Mouse (Mus musculus) forebrain, embryonic 12.5 days (tissue): ENCODE measurements around the gene Emc9. TPM values are rescaled to one million over a fixed set of nuclear protein-coding genes. Genes with fewer than 3 reads are reported as not detected.

ENCODE experiments used
- ATAC-seq: fragments of 200-750 bp; cut with Nextera tagmentation; 2 replicates; pipeline ENCODE4 v1.8.0; 2017; ENCODE audit warnings: moderate TSS enrichment; ENCODE audit not compliant: low FRiP score
- H3K27ac ChIP-seq: fragments of 300-500 bp; sonication (generic); 2 replicates; pipeline ENCODE4 v1.5.1; 2016; ENCODE audit warnings: mild to moderate bottlenecking
- H3K27me3 ChIP-seq: fragments of 300-500 bp; sonication (generic); 2 replicates; pipeline ENCODE4 v1.6.1; 2016; ENCODE audit warnings: mild to moderate bottlenecking
- H3K36me3 ChIP-seq: fragments of 300-500 bp; sonication (generic); replicated peaks from 2 replicates; pipeline ENCODE4 v1.6.1; 2016; ENCODE audit warnings: mild to moderate bottlenecking
- H3K4me1 ChIP-seq: fragments of 300-500 bp; sonication (generic); 2 replicates; pipeline ENCODE4 v1.6.1; 2016
- H3K4me2 ChIP-seq: fragments of 300-500 bp; sonication (generic); 2 replicates; pipeline ENCODE4 v1.6.1; 2016; ENCODE audit warnings: mild to moderate bottlenecking, moderate library complexity
- H3K4me3 ChIP-seq: fragments of 300-500 bp; sonication (generic); replicated peaks from 2 replicates; pipeline ENCODE4 v1.5.1; 2016; ENCODE audit warnings: mild to moderate bottlenecking
- H3K9ac ChIP-seq: fragments of 300-500 bp; sonication (generic); 2 replicates; pipeline ENCODE4 v1.6.1; 2016; ENCODE audit warnings: mild to moderate bottlenecking
- H3K9me3 ChIP-seq: fragments of 300-500 bp; sonication (generic); 2 replicates; pipeline ENCODE4 v1.6.1; 2016
- WGBS: fragments of 180-500 bp; shearing (Covaris S2); methylation state at CpG from one replicate; pipeline ENCODE4 v1.1.7; 2016; 5-methylcytosine and 5-hydroxymethylcytosine counted together
- polyA plus RNA-seq: library from polyadenylated mRNA; unstranded; fragments of >200 nt; fragmentation: Nextera tagmentation; extraction: Ambion mirVana; gene quantifications from 2 replicates; pipeline ENCODE4 v1.2.1, GENCODE M21; 2016

The Emc9 gene
- 3.7 and 6.0 TPM in 2 replicates for polyA plus RNA-seq

GRCm38 (mm10) chr14:55584702-55585565 is at the start of gene Emc9:
Gene Emc9, minus strand, starts transcription at chr14:55585302.
- peaks cover 24% of the 10 kb centered on the region for H3K36me3 ChIP-seq
- H3K9me3 ChIP-seq, result no peaks in the 10 kb centered on the region
- peak within 1 kb of the TSS; percentile 41 for H3K4me3 ChIP-seq
- H3K4me2 ChIP-seq, result peak within 1 kb of the TSS; percentile 68
- H3K9ac ChIP-seq, result peak within 1 kb of the TSS; percentile 58
- ATAC-seq, result peak; percentile 51
- H3K4me1 ChIP-seq, result peaks cover 13% of the 10 kb centered on the region
- WGBS, result 3% methylated on average over 43 of the region's 43 CpGs
- peaks cover 9% of the 10 kb centered on the region; the same call in 1 of the 2 replicates for H3K27me3 ChIP-seq
- H3K27ac ChIP-seq, result no peak within 1 kb of the TSS

- H3K9me3 ChIP-seq, result no peaks in the 10 kb centered on the region
- H3K4me1 ChIP-seq, result peaks cover 4% of the 10 kb centered on the region; the same call in 1 of the 2 replicates
- no peak overlapping the region for H3K4me3 ChIP-seq
- no peak overlapping the region for H3K9ac ChIP-seq
- H3K27ac ChIP-seq, result no peak overlapping the region
- 59% methylated on average over 5 of the region's 5 CpGs for whole genome bisulfite sequencing
- H3K36me3 ChIP-seq, result peaks cover 99% of the 10 kb centered on the region
- no peak for ATAC-seq
- H3K27me3 ChIP-seq, result no peaks in the 10 kb centered on the region
- H3K4me2 ChIP-seq, result no peak overlapping the region
Observed at GRCm38 (mm10) chr14:55629312-55629711, 44.2 kb upstream of the Emc9 start.

- H3K4me2 ChIP-seq, result no peak overlapping the region
- WGBS, result 93% methylated on average over 27 of the region's 27 CpGs
- no peaks in the 10 kb centered on the region for H3K27me3 ChIP-seq
- ATAC-seq, result no peak
- no peak overlapping the region for H3K9ac ChIP-seq
- no peaks in the 10 kb centered on the region for H3K9me3 ChIP-seq
- no peak overlapping the region for H3K4me3 ChIP-seq
- peaks cover 94% of the 10 kb centered on the region for H3K36me3 ChIP-seq
- no peaks in the 10 kb centered on the region for H3K4me1 ChIP-seq
- no peak overlapping the region for H3K27ac ChIP-seq
Observed at GRCm38 (mm10) chr14:55628077-55628827, 43.1 kb upstream of the Emc9 start.

GRCm38 (mm10) chr14:55618486-55619195 is 33.5 kb upstream of the Emc9 start:
- Histone ChIP-seq H3K4me1 (0 out of 2 replicates have a peak, but pooled peaks cover 2% of the 10 kb centered on the region), H3K9ac (0 out of 2 replicates have a peak overlapping the region, but pooled peaks have one; percentile 18), H3K27ac (no peak overlapping the region), H3K36me3 (no peaks in the 10 kb centered on the region), H3K27me3 (0 out of 2 replicates have a peak, but pooled peaks cover 2% of the 10 kb centered on the region), H3K4me2 (peak overlapping the region; percentile 35), H3K4me3 (peak overlapping the region; percentile 19), H3K9me3 (no peaks in the 10 kb centered on the region)
- 59% methylated on average over 22 of the region's 22 CpGs for WGBS
- ATAC-seq, result no peak

GRCm38 (mm10) chr14:55617822-55618221 is 32.7 kb upstream of the Emc9 start, which contains the start of gene Rec8:
Gene Rec8, plus strand, starts transcription at chr14:55618037.
- ATAC-seq, result peak; percentile 72
- 0 out of 2 replicates have a peak, but pooled peaks cover 2% of the 10 kb centered on the region for H3K4me1 ChIP-seq
- no peak within 1 kb of the TSS for H3K27ac ChIP-seq
- H3K9me3 ChIP-seq, result no peaks in the 10 kb centered on the region
- H3K4me2 ChIP-seq, result peak within 1 kb of the TSS; percentile 35
- H3K4me3 ChIP-seq, result peak within 1 kb of the TSS; percentile 19
- H3K9ac ChIP-seq, result 0 out of 2 replicates have a peak within 1 kb of the TSS, but pooled peaks have one; percentile 18
- 29% methylated on average over 21 of the region's 21 CpGs for WGBS
- H3K36me3 ChIP-seq, result no peaks in the 10 kb centered on the region
- H3K27me3 ChIP-seq, result 0 out of 2 replicates have a peak, but pooled peaks cover 2% of the 10 kb centered on the region

GRCm38 (mm10) chr14:55616844-55617243 is 31.7 kb upstream of the Emc9 start:
- Histone ChIP-seq H3K36me3 (no peaks in the 10 kb centered on the region), H3K4me2 (no peak overlapping the region), H3K27me3 (0 out of 2 replicates have a peak, but pooled peaks cover 2% of the 10 kb centered on the region), H3K4me1 (0 out of 2 replicates have a peak, but pooled peaks cover 2% of the 10 kb centered on the region), H3K4me3 (no peak overlapping the region), H3K9me3 (no peaks in the 10 kb centered on the region), H3K9ac (no peak overlapping the region), H3K27ac (no peak overlapping the region)
- no peak for ATAC-seq
- 89% methylated on average over 2 of the region's 2 CpGs for WGBS

GRCm38 (mm10) chr14:55615876-55616275 is 30.8 kb upstream of the Emc9 start:
- no peaks in the 10 kb centered on the region for H3K36me3 ChIP-seq
- H3K4me1 ChIP-seq, result 0 out of 2 replicates have a peak, but pooled peaks cover 2% of the 10 kb centered on the region
- H3K9ac ChIP-seq, result no peak overlapping the region
- no peak overlapping the region for H3K4me2 ChIP-seq
- no peak for ATAC-seq
- no peak overlapping the region for H3K27ac ChIP-seq
- H3K27me3 ChIP-seq, result 0 out of 2 replicates have a peak, but pooled peaks cover 2% of the 10 kb centered on the region
- no peak overlapping the region for H3K4me3 ChIP-seq
- no peaks in the 10 kb centered on the region for H3K9me3 ChIP-seq
- WGBS, result 50% methylated on average over 2 of the region's 2 CpGs

- no peak for ATAC-seq
- Histone ChIP-seq H3K9me3 (no peaks in the 10 kb centered on the region), H3K27me3 (0 out of 2 replicates have a peak, but pooled peaks cover 2% of the 10 kb centered on the region), H3K4me1 (0 out of 2 replicates have a peak, but pooled peaks cover 2% of the 10 kb centered on the region), H3K36me3 (peaks cover 3% of the 10 kb centered on the region; the same call in 1 of the 2 replicates), H3K4me3 (no peak overlapping the region), H3K9ac (no peak overlapping the region), H3K4me2 (no peak overlapping the region), H3K27ac (no peak overlapping the region)
- 86% methylated on average over 7 of the region's 7 CpGs for WGBS
Observed at GRCm38 (mm10) chr14:55614565-55615178, 29.6 kb upstream of the Emc9 start.

GRCm38 (mm10) chr14:55613346-55613745 is 28.2 kb upstream of the Emc9 start:
- Histone ChIP-seq H3K4me3 (no peak overlapping the region), H3K9me3 (no peaks in the 10 kb centered on the region), H3K4me2 (no peak overlapping the region), H3K27me3 (0 out of 2 replicates have a peak, but pooled peaks cover 2% of the 10 kb centered on the region), H3K9ac (no peak overlapping the region), H3K36me3 (peaks cover 16% of the 10 kb centered on the region), H3K4me1 (no peaks in the 10 kb centered on the region), H3K27ac (no peak overlapping the region)
- WGBS, result 74% methylated on average over 6 of the region's 6 CpGs
- no peak for ATAC-seq

- Histone ChIP-seq H3K27ac (no peak overlapping the region), H3K4me3 (no peak overlapping the region), H3K9ac (no peak overlapping the region), H3K27me3 (no peaks in the 10 kb centered on the region), H3K4me2 (no peak overlapping the region), H3K4me1 (peaks cover 11% of the 10 kb centered on the region), H3K36me3 (peaks cover 50% of the 10 kb centered on the region), H3K9me3 (no peaks in the 10 kb centered on the region)
- ATAC-seq, result no peak
- 95% methylated on average over 6 of the region's 6 CpGs for WGBS
Observed at GRCm38 (mm10) chr14:55608339-55608738, 23.2 kb upstream of the Emc9 start.

- Histone ChIP-seq H3K4me1 (peaks cover 12% of the 10 kb centered on the region), H3K27me3 (no peaks in the 10 kb centered on the region), H3K9me3 (no peaks in the 10 kb centered on the region), H3K4me2 (no peak overlapping the region), H3K9ac (no peak overlapping the region), H3K4me3 (no peak overlapping the region), H3K27ac (no peak overlapping the region), H3K36me3 (peaks cover 74% of the 10 kb centered on the region)
- no peak for ATAC-seq
- WGBS, result 95% methylated on average over 16 of the region's 16 CpGs
Observed at GRCm38 (mm10) chr14:55605743-55606459, 20.8 kb upstream of the Emc9 start.
